Mouse (Mus musculus) MN1 (cell line): ENCODE measurements at regions not wholly inside any gene's neighbourhood (a gene's known extent, or its start where the extent isn't known, plus 50 kb on each side); places are given as distances from the start of the nearest gene placed in this dataset.

Source experiments
- DNase-seq: peaks from one replicate; pipeline ENCODE4 v3.0.0-alpha.2; 2016; ENCODE audit warnings: low spot score

DNA sequence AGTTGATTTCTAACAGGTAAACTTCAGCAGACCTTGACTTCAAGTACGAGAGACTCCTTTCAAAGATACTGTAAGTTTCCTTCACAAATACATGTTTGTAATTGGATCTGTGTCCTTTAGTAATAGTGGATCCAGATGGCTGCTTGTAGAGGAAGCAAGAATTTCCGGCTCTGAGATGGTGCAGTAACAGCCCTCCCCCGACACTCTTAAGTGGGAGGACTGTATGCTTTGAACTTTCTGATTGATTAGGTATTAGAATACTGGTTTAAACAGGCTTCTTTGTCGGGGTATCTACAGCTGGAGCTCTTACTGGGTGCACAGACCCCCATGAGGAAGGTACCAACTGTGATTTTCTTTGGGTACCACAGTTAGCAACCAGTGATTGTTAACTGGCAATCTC lies 355.0 kb upstream of the Cblb start:
- no peak for DNase-seq

DNA sequence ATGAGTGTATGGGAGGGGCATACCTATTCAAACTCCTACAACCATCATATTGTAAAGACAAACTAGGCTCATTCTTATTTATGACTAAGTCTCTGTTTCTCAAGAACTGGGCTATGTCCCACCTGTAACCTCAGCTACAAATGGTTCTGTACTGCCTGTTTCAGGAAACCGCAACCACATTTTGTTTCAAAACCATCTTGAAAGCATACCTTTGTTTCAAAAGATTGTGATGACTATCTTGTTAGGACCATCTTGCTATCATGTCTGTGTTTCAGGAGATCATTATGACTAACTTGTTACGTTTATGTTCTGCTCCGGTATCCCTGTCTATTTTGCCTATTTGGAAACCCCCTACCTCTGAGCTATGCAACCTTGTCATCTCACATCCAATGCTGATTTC lies 340.2 kb upstream of the Cblb start:
- no peak for DNase-seq

DNA sequence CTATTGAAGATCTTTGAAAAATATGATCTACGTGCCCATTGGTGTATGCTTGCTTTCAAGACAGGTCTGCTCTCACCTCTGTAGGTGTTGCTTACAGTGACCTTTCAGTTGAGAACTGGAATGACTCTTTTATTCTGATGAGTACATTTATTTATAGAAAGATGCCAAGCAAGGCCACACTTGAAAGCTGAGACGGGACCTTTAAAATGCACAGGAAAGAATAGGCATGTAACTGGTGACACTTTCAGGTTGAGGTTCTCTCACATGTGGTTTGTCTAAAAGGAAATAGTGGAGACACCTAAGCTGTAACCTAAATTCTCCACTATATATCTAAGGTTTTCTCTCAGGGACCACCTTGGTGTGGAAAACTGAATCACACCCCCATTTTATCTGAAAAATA lies 326.0 kb upstream of the Cblb start:
- DNase-seq, result no peak

DNA sequence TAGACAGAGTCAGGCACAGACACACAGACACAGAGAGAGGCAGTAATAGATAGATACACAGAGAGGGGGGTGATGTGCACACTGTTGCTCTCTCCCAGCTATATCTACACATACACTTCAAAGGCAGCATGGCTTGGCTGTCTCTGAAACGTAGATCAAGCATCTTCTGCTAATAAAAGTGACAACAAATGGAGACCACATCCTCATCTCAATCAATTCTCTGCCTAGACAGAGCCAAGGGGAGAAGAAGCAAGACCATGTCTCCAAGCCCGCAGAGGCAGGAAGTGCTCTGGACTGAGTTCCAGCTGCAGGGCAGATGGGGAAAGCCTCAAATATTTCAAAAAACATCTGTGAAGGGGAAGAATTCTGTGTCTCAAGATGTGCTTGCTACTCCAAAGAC lies 312.3 kb upstream of the Cblb start:
- no peak for DNase-seq

DNA sequence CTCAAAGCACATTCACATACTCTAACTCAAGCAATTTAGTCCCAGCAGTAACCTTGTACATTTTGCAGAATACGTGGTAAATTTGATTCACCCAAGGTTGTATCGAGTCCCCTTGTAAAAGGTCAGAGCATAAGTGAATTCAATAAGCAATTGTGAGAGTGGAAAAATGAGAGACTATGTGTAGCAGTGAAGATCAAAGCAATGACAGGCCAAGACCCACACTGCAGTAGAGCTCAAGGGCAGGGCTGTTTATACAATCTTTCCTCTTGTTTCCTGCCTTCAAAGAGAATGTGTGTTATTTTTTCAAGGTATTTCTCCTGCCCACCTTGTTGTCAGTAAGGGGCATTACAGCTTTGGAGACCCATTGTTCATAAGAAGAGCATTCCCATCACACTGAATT lies 311.4 kb upstream of the Cblb start:
- DNase-seq, result no peak

DNA sequence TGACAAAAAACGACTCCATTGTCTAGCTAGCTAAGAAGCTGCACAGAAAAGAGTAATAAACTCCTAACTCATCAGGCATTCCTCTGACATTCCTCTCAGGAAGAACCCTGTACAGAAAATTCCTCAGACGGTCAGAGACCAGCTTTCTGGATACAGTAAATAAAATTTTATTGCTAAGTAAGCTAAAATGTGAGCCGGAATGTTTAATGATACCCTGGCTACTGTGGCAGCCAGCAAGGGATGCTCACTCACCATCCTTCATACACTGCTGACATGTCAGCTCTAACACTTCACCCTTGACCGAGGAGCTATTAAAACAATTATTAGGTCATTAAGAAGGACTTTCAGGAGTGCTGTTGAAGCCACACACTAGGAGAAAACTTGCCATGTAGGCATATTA lies 308.3 kb upstream of the Cblb start:
- no peak for DNase-seq

DNA sequence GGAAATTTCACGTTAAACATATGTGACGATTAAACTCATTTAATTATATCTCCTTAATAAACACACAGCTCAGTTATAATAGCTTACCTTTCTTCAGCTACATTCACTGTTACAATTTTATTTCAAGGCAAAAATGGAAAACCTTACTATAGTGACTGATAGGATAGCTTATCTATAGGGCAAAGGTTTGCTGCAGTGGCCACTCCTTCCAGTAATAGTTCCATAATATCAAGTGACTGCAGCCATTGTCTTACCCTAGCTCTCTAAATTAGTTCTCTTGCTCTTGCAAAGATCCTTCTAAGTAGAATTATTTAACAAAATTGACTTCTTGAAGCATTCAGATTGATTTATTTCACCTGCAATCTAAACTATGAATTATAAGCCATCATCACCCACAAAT lies 289.1 kb upstream of the Cblb start:
- DNase-seq, result no peak

DNA sequence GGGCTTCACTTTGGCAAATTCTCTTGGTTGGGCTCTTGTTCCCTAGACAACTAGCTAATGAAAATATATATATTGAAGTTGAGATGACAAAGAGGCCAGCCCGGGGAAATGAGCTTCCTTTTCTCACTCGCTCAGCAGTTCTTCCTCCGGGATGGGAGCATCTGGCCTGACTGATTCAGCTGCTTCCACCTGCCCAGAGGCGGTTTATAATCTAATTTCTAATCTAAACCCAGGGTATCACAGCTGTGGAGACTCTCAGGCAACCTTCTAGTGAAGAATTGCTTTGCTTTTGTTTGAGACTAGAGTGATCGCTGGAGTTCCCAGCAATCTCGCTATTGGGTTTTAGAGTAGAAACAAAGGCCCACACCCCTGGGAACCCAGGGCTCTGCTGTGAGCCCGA lies 279.1 kb upstream of the Cblb start:
- DNase-seq, result no peak

DNA sequence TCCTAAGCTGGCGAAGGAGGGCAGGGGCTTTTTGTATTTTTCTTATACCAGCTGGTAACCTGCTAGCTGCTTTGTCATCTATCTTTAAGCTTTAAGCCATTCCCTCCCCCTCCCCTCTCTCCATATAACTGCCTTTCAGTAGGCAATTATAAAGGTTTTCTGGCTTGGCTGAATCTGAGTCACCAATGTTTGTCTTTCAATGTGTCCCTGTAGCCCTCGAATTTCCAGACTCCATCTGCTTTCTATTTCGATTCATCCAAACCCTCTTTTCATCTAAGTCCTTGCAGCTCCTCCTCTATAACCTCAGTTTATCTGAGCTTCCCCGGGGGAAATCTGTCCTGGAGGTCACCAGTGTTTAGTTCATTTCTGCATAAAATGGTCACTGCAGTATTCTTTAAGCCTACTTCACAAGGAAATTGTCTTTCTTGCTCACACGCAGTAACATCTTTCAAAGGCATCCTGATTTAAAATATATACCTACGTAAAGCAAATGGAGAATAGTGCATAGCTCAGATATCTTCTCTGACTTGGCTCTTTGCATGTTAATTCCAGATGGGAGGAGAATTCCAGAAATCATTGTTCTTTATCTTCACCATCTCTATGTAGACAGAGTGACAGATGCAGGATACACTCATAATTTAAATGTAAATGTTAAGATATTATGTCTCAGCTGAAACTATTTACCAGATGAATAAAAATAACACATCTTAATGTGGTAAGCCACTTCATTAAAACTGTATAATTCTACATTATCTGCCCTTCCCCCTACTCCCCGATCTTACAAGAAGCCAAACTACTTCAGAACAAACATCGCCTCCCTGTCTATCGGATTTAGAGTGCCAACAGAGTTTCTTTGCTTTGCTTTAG lies 272.4 kb upstream of the Cblb start:
- DNase-seq, result no peak

DNA sequence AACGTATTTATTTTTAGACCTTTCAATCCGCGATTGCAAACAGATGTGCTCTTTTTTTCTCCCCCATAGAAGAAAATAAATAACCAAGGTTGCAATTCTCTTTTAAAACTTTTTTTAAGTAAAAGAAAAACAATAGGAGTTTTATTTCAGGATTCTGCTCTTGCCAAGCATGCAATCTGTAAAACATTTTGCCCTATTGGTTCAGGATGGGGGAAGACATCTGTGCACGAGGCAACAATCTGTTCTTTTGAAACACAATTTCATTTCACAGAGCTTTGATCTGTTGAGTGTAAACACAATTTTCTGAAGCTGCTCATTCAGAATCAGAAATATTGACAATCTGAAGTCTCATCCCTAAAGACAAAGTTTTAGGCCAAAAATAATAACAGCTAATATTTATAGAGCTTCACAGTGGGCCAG lies 271.8 kb upstream of the Cblb start:
- no peak for DNase-seq

DNA sequence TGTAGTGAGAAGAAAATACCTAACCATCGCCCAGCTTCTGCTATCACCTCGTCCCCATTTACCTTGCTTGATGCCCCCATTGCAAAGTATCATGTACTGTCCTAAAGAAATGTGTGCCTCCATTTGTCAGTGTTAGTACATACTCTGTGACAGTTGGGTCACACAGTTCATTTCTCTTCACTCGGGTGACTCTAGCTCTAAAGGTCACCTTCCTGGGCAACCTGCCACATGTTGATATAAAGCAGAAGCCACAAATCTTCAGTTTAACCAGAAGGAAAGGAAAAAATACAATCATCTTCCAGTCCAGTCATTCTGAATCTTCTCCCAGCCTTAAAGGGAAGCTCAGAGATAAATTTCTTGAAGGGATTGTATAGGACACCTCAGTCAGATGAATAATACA lies 263.5 kb upstream of the Cblb start:
- no peak for DNase-seq

DNA sequence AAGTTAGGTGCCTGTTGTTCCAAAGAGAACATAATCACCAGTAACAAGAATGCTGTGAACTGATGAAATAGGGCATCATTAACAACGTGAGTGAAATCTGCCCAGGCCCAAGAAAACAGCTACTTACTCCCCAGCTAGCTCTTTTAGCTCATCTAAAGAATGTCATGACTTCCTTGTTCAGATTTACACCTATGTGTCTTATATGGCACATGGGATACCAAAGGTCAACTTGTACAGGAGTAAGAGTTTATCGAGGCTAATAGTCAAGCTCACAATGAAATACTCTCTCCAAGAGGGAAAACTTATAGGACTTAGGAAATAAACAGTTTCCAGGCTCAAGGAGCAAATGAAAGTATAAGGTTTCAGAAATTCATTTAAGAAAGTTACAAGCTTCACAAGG lies 252.1 kb upstream of the Cblb start:
- no peak for DNase-seq

DNA sequence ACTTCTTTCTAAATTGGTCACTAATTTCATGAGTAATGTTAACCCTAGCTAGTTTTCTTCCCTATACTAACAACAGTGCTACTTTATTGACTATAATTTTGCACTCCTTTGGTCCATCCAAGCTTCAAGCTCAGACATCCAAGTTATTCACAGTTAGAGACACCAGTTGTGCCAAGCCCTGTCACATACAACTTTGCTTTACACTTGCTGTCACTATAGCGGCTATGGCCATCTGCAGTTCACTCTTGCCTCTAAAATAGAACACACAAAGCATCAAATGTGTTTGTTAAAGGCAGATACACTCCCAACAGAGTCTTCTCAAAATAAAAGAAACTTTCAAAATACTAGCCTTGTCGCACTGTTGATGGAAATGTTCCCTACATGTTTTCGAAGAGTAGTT lies 236.0 kb upstream of the Cblb start:
- no peak for DNase-seq

DNA sequence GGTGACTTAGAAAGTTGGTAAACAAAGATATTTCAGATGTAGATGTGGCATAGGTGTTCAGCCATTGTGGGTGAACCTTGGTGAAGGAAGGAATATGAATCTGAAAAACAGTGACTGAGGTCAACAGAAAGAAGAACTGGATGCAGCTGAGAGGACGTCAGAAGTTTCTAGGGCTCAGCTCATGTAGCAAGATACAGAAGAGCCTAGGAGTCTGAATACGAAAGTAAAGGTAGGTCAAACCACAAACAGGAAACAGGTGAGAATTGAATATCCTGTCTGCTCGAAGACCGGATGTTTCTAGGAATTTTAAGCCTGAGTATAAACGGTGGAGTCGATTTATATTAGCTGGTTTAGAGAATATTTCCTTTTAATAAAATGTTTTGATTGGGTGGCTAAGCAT lies 223.7 kb upstream of the Cblb start:
- no peak for DNase-seq

DNA sequence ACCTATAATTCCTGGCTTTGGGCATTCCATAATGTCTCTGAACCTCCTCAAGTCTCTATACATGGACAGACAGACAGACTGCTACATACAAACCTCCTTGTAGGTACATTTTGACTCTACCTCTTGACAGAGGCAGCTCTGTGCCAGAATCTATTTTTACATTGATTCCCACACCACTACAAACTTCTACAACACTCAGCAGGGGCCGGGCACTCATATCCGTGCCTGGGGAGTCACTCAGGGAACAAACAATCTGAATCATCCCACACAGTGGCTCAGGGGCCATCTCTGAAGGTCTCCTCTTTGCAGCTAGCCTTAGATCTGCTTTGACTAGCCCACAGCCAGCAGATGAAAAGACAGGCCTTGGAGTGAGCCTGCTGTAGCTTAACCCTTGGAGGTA lies 221.9 kb upstream of the Cblb start:
- no peak for DNase-seq

DNA sequence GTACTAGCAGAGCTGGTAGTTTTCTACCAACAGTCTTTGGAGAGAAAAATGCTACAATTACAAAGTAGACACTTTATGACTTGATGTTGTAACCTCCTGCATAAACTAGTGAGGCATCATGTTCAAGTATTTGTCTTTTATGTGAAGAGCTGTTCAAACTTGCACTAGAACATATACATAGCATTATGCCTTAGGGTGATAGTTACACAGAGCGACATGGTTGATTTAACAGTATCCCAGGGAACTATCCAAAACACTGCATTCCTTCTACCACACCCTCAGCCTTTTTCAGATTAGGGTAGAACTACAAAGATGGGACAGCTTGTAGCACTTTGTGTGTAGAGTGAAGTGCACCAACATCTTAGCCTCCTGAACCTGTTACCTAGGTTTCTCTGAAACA lies 220.0 kb upstream of the Cblb start:
- no peak for DNase-seq

DNA sequence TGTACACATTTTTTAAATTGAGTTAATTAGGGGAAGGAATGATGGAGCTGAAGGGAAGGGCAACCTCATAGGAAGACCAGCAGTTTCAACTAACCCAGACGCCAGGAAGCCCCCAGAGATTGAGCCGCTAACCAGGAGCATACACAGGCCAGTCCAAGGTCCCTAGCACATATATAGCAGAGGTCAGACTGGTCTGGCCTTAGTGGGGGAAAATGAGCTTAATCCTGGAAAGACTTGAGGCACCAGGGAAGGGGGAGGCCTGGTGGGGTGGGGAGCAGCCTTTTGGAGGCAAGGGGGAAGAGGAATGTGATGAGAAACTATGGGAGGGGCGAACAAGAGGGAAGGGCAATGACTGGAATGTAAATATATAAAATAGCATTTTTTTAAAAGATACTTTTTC lies 188.3 kb upstream of the Cblb start:
- no peak for DNase-seq

DNA sequence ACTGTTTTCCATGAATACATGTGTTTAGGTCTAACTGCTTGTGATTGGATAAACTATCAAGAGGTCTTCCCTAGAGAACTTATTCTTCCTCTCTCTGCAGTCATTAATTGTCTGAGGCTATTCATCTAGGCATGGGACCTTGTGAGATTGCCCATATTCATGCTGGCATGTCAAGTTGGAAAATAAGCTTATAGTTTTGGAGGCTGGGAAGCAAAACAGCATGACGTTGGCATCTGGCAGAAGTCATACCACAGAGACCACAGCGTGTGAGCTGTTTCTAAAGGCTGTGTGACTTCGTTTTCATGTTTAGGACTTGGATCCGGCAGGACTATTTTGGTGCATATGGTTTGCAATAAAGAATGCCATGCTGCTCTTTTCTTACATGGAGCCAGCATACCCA lies 185.5 kb upstream of the Cblb start:
- no peak for DNase-seq

DNA sequence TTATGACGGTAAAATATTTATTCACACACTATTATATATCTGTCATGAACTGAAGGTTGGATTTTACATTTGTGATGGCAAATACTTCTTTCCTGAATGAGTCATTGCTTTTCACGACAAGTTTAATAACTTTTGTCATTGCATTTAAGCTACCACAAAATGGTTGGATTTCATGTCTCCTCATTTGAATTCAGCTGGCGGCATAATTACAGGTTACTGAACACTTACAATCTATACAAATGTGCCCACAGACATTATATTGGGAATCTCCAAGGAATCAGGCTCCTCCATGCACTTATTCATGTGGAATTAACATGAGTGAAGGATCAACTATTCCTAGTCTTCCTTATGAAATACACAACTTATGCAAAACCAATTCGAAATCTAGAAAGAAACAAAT lies 150.3 kb upstream of the Cblb start:
- DNase-seq, result no peak

DNA sequence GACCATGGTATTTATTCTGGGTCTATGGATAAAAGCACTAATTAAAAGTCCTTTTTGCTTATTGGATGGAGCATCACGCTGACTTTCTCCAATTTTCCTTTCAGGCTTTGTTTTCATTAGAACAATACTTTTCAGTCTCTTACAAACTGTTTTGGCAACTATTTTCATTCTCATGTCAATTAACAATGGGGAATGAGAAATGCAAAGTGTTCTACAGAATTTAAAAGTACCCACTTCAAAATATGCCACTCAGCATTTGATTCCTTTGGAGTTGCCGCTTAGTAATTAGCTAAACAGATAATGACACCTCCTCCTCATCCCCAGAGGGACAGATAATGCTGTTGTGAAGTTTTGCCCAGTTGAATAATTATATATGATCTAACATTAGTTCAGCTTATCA lies 149.9 kb upstream of the Cblb start:
- no peak for DNase-seq

DNA sequence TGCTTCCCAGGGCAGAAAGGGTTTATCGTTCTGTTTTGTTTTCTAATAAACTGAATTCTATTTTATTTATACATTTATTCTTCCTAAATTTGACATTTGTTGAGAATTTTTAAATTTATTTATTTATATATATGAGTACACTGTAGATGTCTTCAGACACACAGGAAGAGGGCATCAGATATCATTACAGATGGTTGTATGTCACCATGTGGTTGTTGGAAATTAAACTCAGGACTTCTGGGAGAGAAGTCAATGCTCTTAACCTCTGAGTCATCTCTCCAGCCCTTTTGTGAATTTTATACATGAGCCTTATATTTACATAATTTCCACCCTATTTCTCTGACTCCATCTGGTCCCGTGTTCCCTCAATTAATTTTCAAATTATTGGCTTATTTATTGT lies 147.2 kb upstream of the Cblb start:
- DNase-seq, result no peak

DNA sequence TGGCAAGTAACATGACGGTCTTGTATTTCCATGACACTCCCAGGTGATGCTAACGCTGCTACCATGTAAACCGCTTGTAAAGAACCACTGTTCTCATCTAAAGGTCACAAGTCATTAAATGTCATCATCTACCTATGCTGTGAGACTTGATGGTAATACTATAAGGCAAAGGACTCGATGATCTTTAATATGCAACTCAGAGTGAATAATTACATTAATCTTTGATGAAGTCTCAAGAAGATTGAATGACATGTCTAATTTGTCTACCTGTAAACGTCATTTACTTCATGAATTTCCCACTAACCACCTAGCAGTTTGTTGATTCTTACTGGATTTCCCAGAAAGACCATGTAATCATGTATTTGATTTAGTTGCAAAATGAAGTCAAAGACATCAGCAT lies 143.5 kb upstream of the Cblb start:
- no peak for DNase-seq

DNA sequence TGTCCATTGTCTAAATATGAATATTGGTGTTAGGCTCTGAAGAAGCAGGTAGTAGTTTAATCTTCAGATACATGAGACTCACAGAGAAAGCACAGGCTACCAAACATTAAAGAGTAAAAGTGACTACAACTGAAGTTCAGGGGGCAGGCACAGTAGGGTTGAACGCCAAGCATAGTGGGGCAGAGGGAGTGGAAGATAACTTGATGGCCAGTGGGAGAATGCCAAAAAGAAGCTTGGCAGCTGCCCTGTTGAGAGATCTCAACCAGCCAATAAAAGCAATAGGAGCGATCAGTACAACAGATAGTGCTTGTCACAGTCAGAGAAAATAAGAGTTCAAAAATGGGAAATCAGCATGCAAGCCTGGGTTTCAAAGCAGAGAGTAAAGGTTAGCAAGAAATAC lies 125.4 kb upstream of the Cblb start:
- no peak for DNase-seq

DNA sequence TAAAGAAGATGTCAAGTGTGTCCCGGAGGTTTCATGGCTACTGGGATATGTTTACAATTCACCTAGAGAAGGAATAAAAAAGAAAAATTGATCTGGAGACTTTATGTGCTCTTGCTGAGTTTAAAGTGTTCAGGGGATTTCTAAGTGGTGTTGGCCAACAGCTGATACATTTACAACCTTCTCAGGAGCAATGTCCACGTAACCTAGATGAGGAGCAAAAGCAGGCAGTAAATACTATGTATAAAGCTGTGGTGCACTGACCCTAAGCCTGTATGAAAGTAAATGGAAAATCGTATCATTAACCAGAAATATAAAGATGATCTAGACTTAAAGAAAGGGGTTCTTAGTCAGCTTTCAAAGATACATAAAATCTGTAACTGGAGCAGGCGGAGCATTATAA lies 124.3 kb upstream of the Cblb start:
- no peak for DNase-seq

DNA sequence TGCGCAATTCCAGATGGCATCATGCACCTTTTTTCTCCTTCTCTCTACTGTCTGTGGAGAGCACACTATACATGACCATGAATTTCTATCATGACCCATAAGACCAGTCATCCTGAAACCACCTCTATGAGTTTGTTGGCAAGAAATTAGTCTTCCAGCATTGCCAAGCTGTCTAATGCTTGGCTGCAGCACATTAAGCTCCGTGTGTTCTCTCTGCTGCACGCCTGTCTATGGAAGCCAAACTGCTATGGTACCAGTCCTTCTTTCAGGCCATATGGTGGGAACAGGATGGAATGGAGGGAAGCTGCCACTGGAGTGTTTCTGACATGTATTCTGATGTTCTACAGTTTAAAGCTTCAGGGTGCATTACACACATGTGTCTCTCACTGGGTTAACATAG lies 121.0 kb upstream of the Cblb start:
- DNase-seq, result no peak
